ENCODE assay signal across 14 mouse cellular contexts in the genomic region with DNA sequence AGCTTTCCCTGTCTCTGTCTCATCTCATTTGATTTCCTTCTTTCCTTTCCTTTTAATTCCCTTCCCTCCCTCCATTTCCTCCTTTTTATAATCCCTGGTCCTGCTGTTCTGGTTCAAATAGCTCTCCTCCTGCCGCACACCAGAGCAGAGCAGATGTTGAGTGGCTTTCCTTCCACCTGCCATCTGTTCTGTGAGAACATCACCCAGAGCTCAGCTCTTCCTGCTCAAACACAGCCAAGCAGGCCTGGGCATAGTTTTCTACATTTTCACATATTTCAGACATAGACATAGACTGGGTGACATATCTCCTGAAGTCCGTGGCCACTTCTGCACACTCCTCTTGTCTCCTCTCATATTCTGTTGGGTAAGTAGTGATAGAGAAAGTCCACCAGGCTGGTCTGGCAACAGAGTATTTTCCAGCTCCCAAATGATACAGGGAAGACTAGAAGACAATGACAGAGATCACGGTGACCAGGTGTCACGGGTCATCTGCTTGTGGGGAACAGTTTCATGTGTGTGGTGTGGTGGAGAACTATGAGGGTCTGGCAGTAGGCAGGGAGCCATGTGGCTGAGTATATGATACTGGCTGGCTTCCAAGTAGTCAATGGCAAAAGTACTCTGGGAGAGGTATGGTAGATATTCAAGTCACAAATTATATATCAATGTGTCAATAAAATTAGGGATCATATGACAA.
DNase-seq lines count a peak whose midpoint lies in the region; ATAC-seq and TF ChIP-seq lines count a peak whose summit lies in the region.
"Had no signal": no experiment of that assay in that cellular context is flagged by ENCODE, and none has a peak within 500 bp of the region (broad histone marks: within the 10 kb centered on the region; RNA-seq: fewer than 3 reads in every experiment).

No protein-coding gene starts in this region.

- H3K36me3 ChIP-seq in hindbrain, embryonic 13.5 days: peaks cover 9% of the 10 kb centered on the region
- H3K36me3 ChIP-seq in hindbrain, embryonic 10.5 days: no peaks in the 10 kb centered on the region
- H3K36me3 ChIP-seq: embryonic facial prominence, embryonic 13.5 days; heart, embryonic 10.5 days; liver, embryonic 12.5 days; midbrain, embryonic 10.5 days had no signal

- no peak overlapping the region for H3K9ac ChIP-seq in hindbrain, embryonic 13.5 days
- H3K9ac ChIP-seq: embryonic facial prominence, embryonic 13.5 days; liver, embryonic 12.5 days had no signal

- H3K4me2 ChIP-seq in hindbrain, embryonic 13.5 days: no peak overlapping the region
- H3K4me2 ChIP-seq: embryonic facial prominence, embryonic 13.5 days; liver, embryonic 12.5 days had no signal

- H3K27me3 ChIP-seq in hindbrain, embryonic 13.5 days: no peaks in the 10 kb centered on the region
- H3K27me3 ChIP-seq in hindbrain, embryonic 10.5 days (ENCODE audit: insufficient read depth, poor library complexity, severe bottlenecking): no peaks in the 10 kb centered on the region
- H3K27me3 ChIP-seq: embryonic facial prominence, embryonic 13.5 days; liver, embryonic 12.5 days had no signal

- WGBS in hindbrain, embryonic 13.5 days: 82% methylated on average over 4 of the region's 4 CpGs
- WGBS in hindbrain, embryonic 10.5 days: 89% methylated on average over 4 of the region's 4 CpGs

- peak overlapping the region; percentile 40; the same call in 1 of the 2 replicates for H3K27ac ChIP-seq in hindbrain, embryonic 13.5 days
- no peak overlapping the region for H3K27ac ChIP-seq in hindbrain, embryonic 10.5 days
- H3K27ac ChIP-seq in cortical plate, adult 2 months (ENCODE audit: insufficient read depth, low read length): peak overlapping the region; percentile 50; the same call in 1 of the 2 replicates
- H3K27ac ChIP-seq: embryonic facial prominence, embryonic 13.5 days; heart, embryonic 10.5 days; liver, embryonic 12.5 days; midbrain, embryonic 10.5 days had no signal

- ATAC-seq in hindbrain, embryonic 13.5 days (ENCODE audit: low FRiP score): 0 out of 2 replicates have a peak, but pooled peaks have one; percentile 61
- ATAC-seq: liver, embryonic 12.5 days had no signal

- H3K4me3 ChIP-seq in hindbrain, embryonic 13.5 days: no peak overlapping the region
- H3K4me3 ChIP-seq in hindbrain, embryonic 10.5 days: no peak overlapping the region
- no peak overlapping the region for H3K4me3 ChIP-seq in cortical plate, adult 2 months (ENCODE audit: insufficient read depth, low read length)
- H3K4me3 ChIP-seq: embryonic facial prominence, embryonic 13.5 days; heart, embryonic 10.5 days; liver, embryonic 12.5 days; midbrain, embryonic 10.5 days had no signal

- no peaks in the 10 kb centered on the region for H3K4me1 ChIP-seq in hindbrain, embryonic 13.5 days (replicated peaks)
- no peaks in the 10 kb centered on the region for H3K4me1 ChIP-seq in hindbrain, embryonic 10.5 days (replicated peaks)
- H3K4me1 ChIP-seq in cortical plate, adult 2 months (ENCODE audit: control insufficient read depth, insufficient read depth, low read length): peaks cover 14% of the 10 kb centered on the region
- H3K4me1 ChIP-seq: embryonic facial prominence, embryonic 13.5 days; heart, embryonic 10.5 days; liver, embryonic 12.5 days; midbrain, embryonic 10.5 days had no signal

- DNase-seq in hindbrain, embryonic 10.5 days (ENCODE audit: low spot score): no peak
- DNase-seq in layer of hippocampus, adult 8-10 months (ENCODE audit: low spot score in 2 of 2): peak; percentile 56 to 66
- peak; percentile 55 to 58 for DNase-seq in right cerebral cortex, adult 2 months (ENCODE audit: low spot score in 2 of 2)
- no peak for DNase-seq in heart, postnatal 4 days
- no peak for DNase-seq in embryo, embryonic 10.5 days (ENCODE audit: low spot score)
- DNase-seq: cerebellum, adult 9-11 months; lung, postnatal 14 days; thymus, postnatal 25 days had no signal

- H3K9me3 ChIP-seq in hindbrain, embryonic 13.5 days: no peaks in the 10 kb centered on the region
- H3K9me3 ChIP-seq in hindbrain, embryonic 10.5 days: no peaks in the 10 kb centered on the region
- H3K9me3 ChIP-seq: embryonic facial prominence, embryonic 13.5 days; heart, embryonic 10.5 days; liver, embryonic 12.5 days; midbrain, embryonic 10.5 days had no signal

- TF ChIP-seq CTCF in cortical plate, adult 2 months (IDR thresholded peaks at IDR 0.05; ENCODE audit: extremely low read depth, insufficient read depth, low read length): no peak

- no peak for TF ChIP-seq POLR2A in cortical plate, adult 2 months (IDR thresholded peaks at IDR 0.05; ENCODE audit: extremely low read depth, insufficient read depth, low read length)

Comparison
In these comparisons a context has a peak if more than half of its experiments do, and no peak if none do; other contexts are left out.
1. DNase-seq: peak in layer of hippocampus, adult 8-10 months (2 of 2) and right cerebral cortex, adult 2 months (2 of 2); none in hindbrain, embryonic 10.5 days (single experiment), heart, postnatal 4 days (single experiment) and embryo, embryonic 10.5 days (single experiment).